Mouse (Mus musculus): ENCODE results near the gene Pigl. TPM values are rescaled to one million over a fixed set of nuclear protein-coding genes. Genes with fewer than 3 reads are reported as not detected.

Gene Pigl
- total RNA-seq, 2 experiments from 2014 or later, result 7.3 to 8.7 TPM

DNA sequence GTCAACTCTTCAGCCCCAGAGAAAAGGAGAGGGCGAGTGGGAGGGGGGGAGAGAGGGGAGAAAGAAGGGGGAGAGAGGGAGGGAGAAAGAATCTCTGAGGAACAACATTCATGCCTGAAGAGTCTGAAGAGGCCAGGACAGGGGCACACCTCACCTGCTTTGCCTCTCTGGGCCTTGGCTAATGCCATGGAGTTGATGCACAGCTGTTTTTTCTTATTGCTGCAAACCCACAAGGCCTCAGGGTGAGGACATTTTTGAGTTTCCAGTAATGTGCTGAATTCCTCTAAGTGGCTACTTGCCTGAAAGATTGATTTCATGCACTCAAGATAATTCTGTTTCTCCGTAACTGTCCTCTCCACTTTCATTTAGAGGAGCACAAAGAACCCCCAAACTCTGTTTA is 99.9 kb downstream of the Pigl start:
- no peak overlapping the region for H3K4me3 ChIP-seq
- no peak overlapping the region for H3K27ac ChIP-seq
- no peak for DNase-seq (ENCODE audit: low spot score in 2 of 2)
- TF ChIP-seq CTCF (conservative IDR thresholded peaks at IDR 0.05), result no peak

DNA sequence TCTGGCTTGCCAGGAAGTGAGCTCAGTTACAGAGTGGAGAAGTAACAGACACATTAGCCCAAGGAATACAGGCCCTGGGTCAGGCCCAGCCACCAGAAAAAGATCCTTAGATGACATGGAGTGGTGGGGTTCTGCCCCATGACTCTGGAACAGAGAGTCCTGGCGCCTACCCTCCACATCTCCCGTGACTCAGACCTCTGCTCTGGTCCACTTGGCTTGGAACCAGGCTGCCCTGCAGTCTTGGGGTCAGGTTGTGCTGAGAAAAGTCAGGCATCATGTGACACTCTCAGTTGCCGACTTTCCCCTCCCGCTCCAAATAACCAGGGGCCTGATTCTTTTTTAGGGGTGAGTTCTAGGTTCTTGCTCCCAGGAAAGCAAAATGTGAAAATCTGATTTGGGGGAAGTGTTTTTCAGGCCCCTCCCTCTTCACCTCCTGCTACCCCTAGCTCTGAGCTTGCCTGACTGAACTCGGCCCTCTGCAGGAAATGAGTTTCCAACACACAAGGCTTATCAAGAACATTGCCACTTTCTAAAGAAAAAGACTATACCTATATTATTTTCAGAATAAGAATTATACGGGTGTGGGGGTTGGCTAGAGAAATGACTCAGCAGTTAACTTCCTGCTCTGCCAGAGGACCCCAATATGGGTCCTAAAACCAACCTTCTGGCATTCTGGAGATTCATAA is 100.8 kb downstream of the Pigl start:
- Histone ChIP-seq H3K4me3 (no peak overlapping the region), H3K27ac (no peak overlapping the region)
- TF ChIP-seq CTCF (conservative IDR thresholded peaks at IDR 0.05), result no peak
- DNase-seq (ENCODE audit: low spot score in 2 of 2), result no peak

DNA sequence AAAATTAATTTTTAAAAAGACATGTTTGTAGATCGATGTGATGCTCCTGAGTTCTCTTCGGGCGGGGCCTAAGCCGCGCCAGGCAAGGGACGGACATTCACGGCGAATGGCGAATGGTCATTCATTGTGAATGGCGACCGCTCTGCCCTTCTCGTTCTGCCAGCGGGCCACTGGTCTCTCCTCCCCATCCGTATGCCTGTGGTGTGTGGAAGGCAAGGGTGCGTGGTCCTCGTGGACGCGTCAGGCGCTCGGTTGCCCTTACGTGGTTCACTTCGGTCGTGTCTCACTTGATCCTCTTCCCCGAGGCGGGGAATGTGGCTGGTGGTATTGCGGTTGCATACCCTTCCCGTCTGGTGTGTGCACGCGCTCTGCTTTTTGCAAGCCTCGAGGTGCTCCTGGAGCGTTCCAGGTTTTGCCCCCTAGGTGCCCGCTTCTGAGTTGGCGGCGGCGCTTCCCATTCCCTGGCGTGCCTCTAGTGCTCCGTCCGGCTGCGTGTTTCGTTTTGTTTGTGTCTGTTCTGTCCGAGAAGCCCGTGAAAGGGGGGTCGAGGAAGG is 102.3 kb downstream of the Pigl start:
- no peak for TF ChIP-seq CTCF (conservative IDR thresholded peaks at IDR 0.05)
- no peak for DNase-seq (ENCODE audit: low spot score in 2 of 2)
- H3K4me3 ChIP-seq, result peak overlapping the region; percentile 47
- no peak overlapping the region for H3K27ac ChIP-seq

DNA sequence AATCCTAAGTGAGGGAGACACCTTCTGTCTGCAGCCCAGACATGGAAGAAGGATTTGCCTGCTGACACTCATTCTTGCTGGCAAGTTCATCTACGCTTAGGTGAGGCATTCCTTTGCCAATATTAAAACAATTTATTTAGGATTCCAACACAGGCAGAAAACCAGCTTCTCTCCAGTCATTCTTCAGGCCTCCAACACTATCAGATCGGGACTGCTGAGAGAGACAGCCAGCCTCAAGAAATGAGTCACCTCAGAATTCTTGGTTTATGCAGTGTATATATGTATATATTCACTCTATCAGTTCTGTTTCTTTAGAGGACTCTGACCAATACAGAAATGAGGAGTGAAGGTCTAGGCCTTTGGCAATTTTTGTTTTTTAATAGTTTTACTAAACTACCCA is 105.3 kb downstream of the Pigl start:
- Histone ChIP-seq H3K27ac (no peak overlapping the region), H3K4me3 (no peak overlapping the region)
- DNase-seq (ENCODE audit: low spot score in 2 of 2), result no peak
- TF ChIP-seq CTCF (conservative IDR thresholded peaks at IDR 0.05), result no peak

Other genes starting within 250 kb of the Pigl start
- 1 to 10 TPM; 6.5 to 7.1 TPM for gene Adora2b, start 209.5 kb upstream of the Pigl start, total RNA-seq (2021)
- gene Zswim7, start 177.1 kb upstream of the Pigl start, total RNA-seq (2021), result 10 to 100 TPM; 12.1 to 13.1 TPM
- gene Ttc19, start 177.0 kb upstream of the Pigl start, total RNA-seq (2021), result 10 to 100 TPM; 87.3 to 91.7 TPM
- gene Ncor1, start 81 bp downstream of the Pigl start, total RNA-seq (2021), result 100 to 1,000 TPM; 300 to 303 TPM
- gene Cenpv, start 80.8 kb downstream of the Pigl start, total RNA-seq (2021), result 10 to 100 TPM; 36.3 to 43.2 TPM
- 1,000 to 10,000 TPM; 1,708 to 1,866 TPM for gene Ubb, start 92.7 kb downstream of the Pigl start, total RNA-seq (2021)
- 10 to 100 TPM; 12.8 to 14.0 TPM for gene Trpv2, start 116.0 kb downstream of the Pigl start, total RNA-seq (2021)
- 1 to 10 TPM; 7.3 to 7.6 TPM for gene Lrrc75a, start 190.1 kb downstream of the Pigl start, total RNA-seq (2021)
- gene Mmgt2, start 190.2 kb downstream of the Pigl start, total RNA-seq (2021), result 10 to 100 TPM; 15.8 to 16.5 TPM